Mouse (Mus musculus): ENCODE data around the gene Phactr2.

- TF ChIP-seq CTCF (IDR thresholded peaks at IDR 0.05; ENCODE audit: extremely low read depth, insufficient read depth, low read length), result no peak
- TF ChIP-seq POLR2A (IDR thresholded peaks at IDR 0.05; ENCODE audit: extremely low read depth, insufficient read depth, low read length), result no peak
Observed at GRCm38 (mm10) chr10:13453200-13453990, 20.8 kb downstream of the Phactr2 start.

All from cortical plate, adult 2 months (tissue).